Mouse (Mus musculus): ENCODE measurements around the gene Tspan3. TPM values are rescaled to one million over a fixed set of nuclear protein-coding genes. Genes with fewer than 3 reads are reported as not detected.

Tspan3 gene
- polyA plus RNA-seq, 1 experiment from 2014 or later = 491 TPM

- WGBS = 75% methylated on average over 6 of the region's 6 CpGs
- Histone ChIP-seq H3K4me2 (no peak overlapping the region), H3K27ac (ENCODE audit: low read depth) (no peak overlapping the region), H3K36me3 (ENCODE audit: insufficient read depth) (no peaks in the 10 kb centered on the region), H3K9me3 (ENCODE audit: low read depth, low read length) (no peaks in the 10 kb centered on the region), H3K4me1 (ENCODE audit: insufficient read depth) (no peaks in the 10 kb centered on the region), H3K4me3 (ENCODE audit: low read depth, low read length) (no peak overlapping the region), H3K9ac (no peak overlapping the region), H3K27me3 (ENCODE audit: insufficient read depth, low read length) (no peaks in the 10 kb centered on the region)
- ATAC-seq (ENCODE audit: insufficient read depth) = peak; percentile 60; the same call in 1 of the 2 replicates
- TF ChIP-seq CTCF (IDR thresholded peaks at IDR 0.05; ENCODE audit: low read depth) = peak; percentile 33; the same call in 1 of the 2 replicates
- DNase-seq = peak; percentile 53
These were observed 14.3 kb upstream of the Tspan3 start for GRCm38 (mm10) chr9:56179416-56180117.

GRCm38 (mm10) chr9:56177354-56177753 lies 12.1 kb upstream of the Tspan3 start:
- H3K4me2 ChIP-seq = no peak overlapping the region
- no peaks in the 10 kb centered on the region for H3K9me3 ChIP-seq (ENCODE audit: low read depth, low read length)
- 72% methylated on average over 4 of the region's 4 CpGs for WGBS
- DNase-seq (no peak), ATAC-seq (ENCODE audit: insufficient read depth) (no peak)
- H3K27ac ChIP-seq (ENCODE audit: low read depth) = no peak overlapping the region
- no peak overlapping the region for H3K9ac ChIP-seq
- H3K36me3 ChIP-seq (ENCODE audit: insufficient read depth) = no peaks in the 10 kb centered on the region
- no peak for TF ChIP-seq CTCF (IDR thresholded peaks at IDR 0.05; ENCODE audit: low read depth)
- H3K4me1 ChIP-seq (ENCODE audit: insufficient read depth) = no peaks in the 10 kb centered on the region
- no peak overlapping the region for H3K4me3 ChIP-seq (ENCODE audit: low read depth, low read length)
- H3K27me3 ChIP-seq (ENCODE audit: insufficient read depth, low read length) = no peaks in the 10 kb centered on the region

- no peak for TF ChIP-seq CTCF (IDR thresholded peaks at IDR 0.05; ENCODE audit: low read depth)
- Histone ChIP-seq H3K9me3 (ENCODE audit: low read depth, low read length) (no peaks in the 10 kb centered on the region), H3K4me1 (ENCODE audit: insufficient read depth) (no peaks in the 10 kb centered on the region), H3K4me3 (ENCODE audit: low read depth, low read length) (no peak overlapping the region), H3K27ac (ENCODE audit: low read depth) (no peak overlapping the region), H3K4me2 (no peak overlapping the region), H3K9ac (no peak overlapping the region), H3K27me3 (ENCODE audit: insufficient read depth, low read length) (no peaks in the 10 kb centered on the region), H3K36me3 (ENCODE audit: insufficient read depth) (no peaks in the 10 kb centered on the region)
- 85% methylated on average over 3 of the region's 3 CpGs for WGBS
- ATAC-seq (ENCODE audit: insufficient read depth) (no peak), DNase-seq (no peak)
These were observed 10.0 kb upstream of the Tspan3 start for GRCm38 (mm10) chr9:56175316-56175715.

GRCm38 (mm10) chr9:56167690-56168089 lies 2.4 kb upstream of the Tspan3 start:
- H3K4me3 ChIP-seq (ENCODE audit: low read depth, low read length) = no peak overlapping the region
- no peak overlapping the region for H3K27ac ChIP-seq (ENCODE audit: low read depth)
- no peak for TF ChIP-seq CTCF (IDR thresholded peaks at IDR 0.05; ENCODE audit: low read depth)
- no peak overlapping the region for H3K9ac ChIP-seq
- no peaks in the 10 kb centered on the region for H3K4me1 ChIP-seq (ENCODE audit: insufficient read depth)
- no peak for ATAC-seq (ENCODE audit: insufficient read depth)
- H3K27me3 ChIP-seq (ENCODE audit: insufficient read depth, low read length) = no peaks in the 10 kb centered on the region
- no peaks in the 10 kb centered on the region for H3K36me3 ChIP-seq (ENCODE audit: insufficient read depth)
- WGBS = 64% methylated on average over 6 of the region's 6 CpGs
- DNase-seq = no peak
- no peaks in the 10 kb centered on the region for H3K9me3 ChIP-seq (ENCODE audit: low read depth, low read length)
- no peak overlapping the region for H3K4me2 ChIP-seq

- Histone ChIP-seq H3K9me3 (ENCODE audit: low read depth, low read length) (no peaks in the 10 kb centered on the region), H3K27me3 (ENCODE audit: insufficient read depth, low read length) (no peaks in the 10 kb centered on the region), H3K4me3 (ENCODE audit: low read depth, low read length) (no peak overlapping the region), H3K36me3 (ENCODE audit: insufficient read depth) (no peaks in the 10 kb centered on the region), H3K9ac (no peak overlapping the region), H3K4me1 (ENCODE audit: insufficient read depth) (no peaks in the 10 kb centered on the region), H3K4me2 (no peak overlapping the region), H3K27ac (ENCODE audit: low read depth) (no peak overlapping the region)
- ATAC-seq (ENCODE audit: insufficient read depth) (no peak), DNase-seq (peak; percentile 7)
- WGBS = 42% methylated on average over 5 of the region's 5 CpGs
- TF ChIP-seq CTCF (IDR thresholded peaks at IDR 0.05; ENCODE audit: low read depth) = no peak
These were observed 884 bp upstream of the Tspan3 start for GRCm38 (mm10) chr9:56166161-56166560.

GRCm38 (mm10) chr9:56160341-56161141 lies 4.7 kb downstream of the Tspan3 start:
- Histone ChIP-seq H3K9me3 (ENCODE audit: low read depth, low read length) (no peaks in the 10 kb centered on the region), H3K4me3 (ENCODE audit: low read depth, low read length) (peak overlapping the region; percentile 98), H3K27ac (ENCODE audit: low read depth) (peak overlapping the region; percentile 93), H3K36me3 (ENCODE audit: insufficient read depth) (no peaks in the 10 kb centered on the region), H3K27me3 (ENCODE audit: insufficient read depth, low read length) (no peaks in the 10 kb centered on the region), H3K4me2 (peak overlapping the region; percentile 77), H3K4me1 (ENCODE audit: insufficient read depth) (peaks cover 12% of the 10 kb centered on the region), H3K9ac (peak overlapping the region; percentile 98)
- under 1% methylated on average over 75 of the region's 82 CpGs for WGBS
- ATAC-seq (ENCODE audit: insufficient read depth) (peak; percentile 97), DNase-seq (peak; percentile 97)
- TF ChIP-seq CTCF (IDR thresholded peaks at IDR 0.05; ENCODE audit: low read depth) = no peak

- peak overlapping the region; percentile 98 for H3K4me3 ChIP-seq (ENCODE audit: low read depth, low read length)
- no peak for TF ChIP-seq CTCF (IDR thresholded peaks at IDR 0.05; ENCODE audit: low read depth)
- WGBS = 6% methylated on average over 2 of the region's 2 CpGs
- H3K9me3 ChIP-seq (ENCODE audit: low read depth, low read length) = no peaks in the 10 kb centered on the region
- H3K27ac ChIP-seq (ENCODE audit: low read depth) = no peak overlapping the region
- H3K27me3 ChIP-seq (ENCODE audit: insufficient read depth, low read length) = no peaks in the 10 kb centered on the region
- peak overlapping the region; percentile 98 for H3K9ac ChIP-seq
- DNase-seq (peak; percentile 7), ATAC-seq (ENCODE audit: insufficient read depth) (no peak)
- peaks cover 12% of the 10 kb centered on the region for H3K4me1 ChIP-seq (ENCODE audit: insufficient read depth)
- peak overlapping the region; percentile 77 for H3K4me2 ChIP-seq
- H3K36me3 ChIP-seq (ENCODE audit: insufficient read depth) = no peaks in the 10 kb centered on the region
These were observed 5.8 kb downstream of the Tspan3 start for GRCm38 (mm10) chr9:56159456-56159855.
